Mouse (Mus musculus) layer of hippocampus, postnatal 10 days (tissue): Measurements from ENCODE around the gene Gm28891. TPM values are rescaled to one million over a fixed set of nuclear protein-coding genes. Genes with fewer than 3 reads are reported as not detected.
"Not testable (repeated sequence)": the region's sequence is repeated elsewhere in the genome, so short reads cannot be mapped to it uniquely, and the experiment has no call there.

Experiments
- DNase-seq, 2 experiments: peaks; one replicate each; pipeline ENCODE4 v3.0.0; 2021; ENCODE audit warnings: low spot score in 2 of 2
- long read RNA-seq: library from polyadenylated mRNA; stranded (forward); transcript quantifications from one replicate; pipeline ENCODE4 v2.0.0, GENCODE M21; 2023
- total RNA-seq, 2 experiments: library from RNA; stranded (reverse); gene quantifications; 2 replicates each; pipeline ENCODE4 v1.2.3; 2021

The Gm28891 gene
- total RNA-seq: not detected
- long read RNA-seq: 0 reads

GRCm38 (mm10) chrY:60240902-60241301 lies at the start of gene Gm28891:
Gene Gm28891, plus strand, starts transcription at chrY:60241202.
- not testable (repeated sequence) for DNase-seq
